Mouse (Mus musculus) bone marrow, adult 2 months (tissue): Measurements from ENCODE around the gene C87436. TPM values are rescaled to one million over a fixed set of nuclear protein-coding genes. Genes with fewer than 3 reads are reported as not detected.

Source experiments
- H3K27ac ChIP-seq: fragments of 200-500 bp; 2 replicates; pipeline ENCODE4 v1.5.1; 2012; ENCODE audit warnings: low read depth, mild to moderate bottlenecking, control low read depth, inconsistent platforms, low read length; ENCODE audit not compliant: control insufficient read depth, poor library complexity, insufficient read depth
- H3K4me1 ChIP-seq: fragments of 200-500 bp; 2 replicates; pipeline ENCODE4 v1.6.1; 2011; ENCODE audit warnings: low read length; ENCODE audit not compliant: control insufficient read depth, insufficient read depth
- H3K4me3 ChIP-seq: fragments of 200-500 bp; replicated peaks from 2 replicates; pipeline ENCODE3; 2011; ENCODE audit warnings: mild to moderate bottlenecking, low read depth, low read length, control low read depth; ENCODE audit not compliant: control insufficient read depth
- CTCF ChIP-seq: fragments of 200-500 bp; IDR thresholded peaks from 2 replicates; pipeline ENCODE4 v1.5.1; 2011; ENCODE audit warnings: low read length, control low read depth; ENCODE audit not compliant: control insufficient read depth, insufficient read depth
- POLR2A ChIP-seq: fragments of 200-500 bp; IDR thresholded peaks from 2 replicates; pipeline ENCODE4 v1.6.1; 2011; ENCODE audit warnings: low read depth, mild to moderate bottlenecking, control low read depth, low read length, borderline replicate concordance; ENCODE audit not compliant: control insufficient read depth
- WGBS: fragments of 180-500 bp; shearing (Covaris S2); methylation state at CpG from one replicate; pipeline ENCODE4 v1.1.7; 2018; 5-methylcytosine and 5-hydroxymethylcytosine counted together
- polyA plus RNA-seq: library from polyadenylated mRNA; stranded (reverse); fragments of >200 nt; gene quantifications from 2 replicates; pipeline ENCODE4 v1.2.4, GENCODE M21; 2011; ENCODE audit warnings: low replicate concordance; ENCODE audit not compliant: missing spikeins, insufficient read depth, insufficient read length

The C87436 gene
- polyA plus RNA-seq, 1 experiment: 13.3 TPM

DNA sequence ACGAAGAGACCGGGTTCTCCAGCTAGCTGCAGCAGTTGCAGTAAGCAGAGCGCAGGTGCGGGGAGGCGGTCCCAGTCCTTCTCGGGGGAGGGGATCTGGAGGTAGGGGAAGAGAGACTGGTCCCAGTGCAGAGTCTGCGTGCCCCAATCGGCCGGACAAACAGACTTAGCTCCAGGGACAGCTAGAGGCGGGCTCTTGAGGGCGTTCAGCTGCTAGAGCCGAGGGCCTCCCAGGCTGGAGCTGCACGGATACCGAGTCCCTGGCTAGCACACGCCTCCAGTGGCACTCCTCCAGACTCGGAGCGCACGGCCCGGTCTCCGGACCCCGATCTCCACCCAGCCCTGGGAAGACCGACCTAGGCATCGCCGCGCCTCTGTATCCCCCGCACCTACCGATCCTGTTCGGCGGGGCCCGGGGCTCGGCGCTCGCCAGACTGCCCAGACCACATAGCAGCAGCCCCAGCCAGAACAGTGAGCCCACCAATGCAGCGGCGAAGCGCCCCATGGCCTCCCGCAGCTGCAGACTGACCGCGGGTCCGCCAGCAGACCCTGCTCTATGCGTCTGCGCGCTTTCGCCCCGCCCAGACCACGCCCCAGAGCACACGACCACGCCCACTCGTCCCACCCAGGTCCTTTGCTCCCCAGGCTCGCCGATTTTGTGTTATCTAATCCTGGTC is 41.5 kb upstream of the C87436 start, which contains the start of gene Pcyox1:
Gene Pcyox1, minus strand, starts transcription at position 574 of the 676 bp plus-strand sequence.
- Histone ChIP-seq H3K4me1 (no peaks in the 10 kb centered on the region; the same call in 1 of the 2 replicates), H3K4me3 (peak within 1 kb of the TSS; percentile 86), H3K27ac (peak within 1 kb of the TSS; percentile 44)
- under 1% methylated on average over 51 of the region's 51 CpGs for WGBS
- TF ChIP-seq POLR2A (peak; percentile 94; the same call in 1 of the 2 replicates), CTCF (no peak)

DNA sequence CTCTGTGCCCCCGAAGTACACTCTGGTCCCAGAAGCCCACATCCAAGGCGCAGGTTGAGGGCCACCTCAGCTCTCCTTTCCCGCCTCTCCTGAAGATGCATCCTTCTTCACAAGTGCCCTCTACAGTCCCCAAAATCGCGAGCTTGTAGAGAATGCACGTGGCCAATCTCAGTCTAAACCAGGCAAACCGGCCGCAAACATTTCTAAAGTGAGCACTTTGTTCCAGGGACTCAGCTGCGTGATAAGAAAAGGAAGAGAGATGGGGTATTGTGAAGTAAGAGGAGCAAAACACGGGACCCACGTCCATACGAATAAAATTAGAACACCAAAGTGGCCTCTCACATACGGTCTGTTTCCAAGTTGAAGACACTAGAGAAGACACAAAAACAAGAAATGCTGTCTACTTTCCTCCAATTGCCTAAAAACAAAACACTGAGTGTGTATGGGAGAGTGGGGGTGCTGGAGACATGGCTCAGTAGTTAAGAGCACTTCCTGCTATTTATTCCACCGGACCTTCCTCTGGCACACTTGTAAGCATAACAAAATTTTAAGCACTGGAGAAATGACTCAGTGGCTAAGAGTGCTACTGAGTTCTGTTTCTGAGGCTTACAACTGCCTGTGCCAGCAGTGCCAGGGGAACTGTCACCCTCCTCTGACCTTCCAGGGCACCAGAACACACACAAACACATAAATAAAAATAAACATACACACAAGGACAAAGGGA is 40.8 kb upstream of the C87436 start:
- TF ChIP-seq CTCF (no peak), POLR2A (no peak)
- WGBS: under 1% methylated on average over 14 of the region's 14 CpGs
- Histone ChIP-seq H3K27ac (no peak overlapping the region; the same call in 1 of the 2 replicates), H3K4me1 (no peaks in the 10 kb centered on the region; the same call in 1 of the 2 replicates), H3K4me3 (peak overlapping the region; percentile 86)

DNA sequence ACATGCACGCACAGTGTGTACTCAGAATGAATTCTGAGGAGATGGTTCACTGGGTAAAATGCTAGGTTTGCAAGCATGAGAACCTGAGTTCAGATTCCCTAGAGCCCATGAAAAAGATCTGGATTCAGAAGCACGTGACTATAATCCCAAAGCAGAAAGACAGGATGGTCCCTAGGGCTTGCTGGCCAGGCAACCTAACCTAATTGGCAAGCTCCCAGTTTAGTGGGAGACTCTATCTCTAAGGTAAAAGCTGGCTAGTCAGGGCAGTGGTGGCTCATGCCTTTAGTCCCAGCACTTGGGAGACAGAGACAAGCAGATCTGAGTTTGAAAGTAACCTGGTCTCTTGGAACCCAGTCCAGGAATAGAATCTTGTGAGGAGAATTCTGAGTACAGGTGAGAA is 39.2 kb upstream of the C87436 start:
- WGBS: 80% methylated on average over 2 of the region's 2 CpGs

DNA sequence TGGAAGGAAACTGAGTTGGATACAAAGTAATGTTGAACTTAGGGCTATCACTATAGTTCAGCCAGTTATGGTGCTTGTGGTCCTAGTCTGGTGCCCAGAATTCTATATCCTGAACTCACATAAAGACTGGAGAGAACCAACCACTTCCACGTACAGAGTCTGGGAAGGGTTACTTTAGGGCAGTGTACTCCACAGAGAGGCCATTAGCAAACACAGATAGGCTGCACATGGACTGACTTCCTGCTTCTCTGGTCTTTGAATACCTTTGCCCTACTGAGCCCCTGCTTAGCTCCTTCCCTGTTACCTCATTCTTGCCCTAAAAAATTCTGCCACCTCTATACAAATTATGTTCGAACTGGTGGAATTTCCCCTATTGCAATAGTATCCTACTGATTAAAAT is 38.2 kb upstream of the C87436 start:
- Histone ChIP-seq H3K27ac (no peak overlapping the region), H3K4me3 (no peak overlapping the region), H3K4me1 (no peaks in the 10 kb centered on the region; the same call in 1 of the 2 replicates)
- 70% methylated on average over 2 of the region's 2 CpGs for WGBS
- TF ChIP-seq POLR2A: no peak
- TF ChIP-seq CTCF: no peak

More for the DNA sequence above, 39.2 kb upstream of the C87436 start:
- no peak overlapping the region for H3K27ac ChIP-seq
- TF ChIP-seq POLR2A (no peak), CTCF (no peak)
- H3K4me3 ChIP-seq: no peak overlapping the region
- no peaks in the 10 kb centered on the region; the same call in 1 of the 2 replicates for H3K4me1 ChIP-seq

DNA sequence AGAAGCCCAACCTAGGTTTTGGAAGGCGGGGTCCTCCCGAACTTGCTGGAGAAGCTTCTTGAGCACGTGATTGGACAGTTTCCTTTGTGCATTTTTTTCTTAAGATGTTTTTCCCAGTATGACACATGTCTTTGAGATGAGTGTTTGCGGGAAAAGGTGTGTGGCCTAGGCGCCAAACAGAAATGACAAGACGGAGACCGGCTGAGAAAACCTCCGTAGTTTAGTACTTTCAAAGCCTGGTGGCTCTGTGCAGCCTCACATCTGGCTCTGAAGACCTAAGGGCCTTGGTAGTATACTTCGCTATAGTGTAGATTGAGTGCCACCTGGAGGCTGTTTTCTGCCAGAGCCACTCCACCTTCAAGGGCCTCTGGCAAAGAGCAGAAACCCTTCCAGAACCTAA is 37.2 kb upstream of the C87436 start:
- no peak overlapping the region for H3K4me3 ChIP-seq
- H3K27ac ChIP-seq: no peak overlapping the region
- H3K4me1 ChIP-seq: no peaks in the 10 kb centered on the region
- 4% methylated on average over 9 of the region's 9 CpGs for WGBS
- peak; percentile 75 for TF ChIP-seq CTCF
- TF ChIP-seq POLR2A: no peak

DNA sequence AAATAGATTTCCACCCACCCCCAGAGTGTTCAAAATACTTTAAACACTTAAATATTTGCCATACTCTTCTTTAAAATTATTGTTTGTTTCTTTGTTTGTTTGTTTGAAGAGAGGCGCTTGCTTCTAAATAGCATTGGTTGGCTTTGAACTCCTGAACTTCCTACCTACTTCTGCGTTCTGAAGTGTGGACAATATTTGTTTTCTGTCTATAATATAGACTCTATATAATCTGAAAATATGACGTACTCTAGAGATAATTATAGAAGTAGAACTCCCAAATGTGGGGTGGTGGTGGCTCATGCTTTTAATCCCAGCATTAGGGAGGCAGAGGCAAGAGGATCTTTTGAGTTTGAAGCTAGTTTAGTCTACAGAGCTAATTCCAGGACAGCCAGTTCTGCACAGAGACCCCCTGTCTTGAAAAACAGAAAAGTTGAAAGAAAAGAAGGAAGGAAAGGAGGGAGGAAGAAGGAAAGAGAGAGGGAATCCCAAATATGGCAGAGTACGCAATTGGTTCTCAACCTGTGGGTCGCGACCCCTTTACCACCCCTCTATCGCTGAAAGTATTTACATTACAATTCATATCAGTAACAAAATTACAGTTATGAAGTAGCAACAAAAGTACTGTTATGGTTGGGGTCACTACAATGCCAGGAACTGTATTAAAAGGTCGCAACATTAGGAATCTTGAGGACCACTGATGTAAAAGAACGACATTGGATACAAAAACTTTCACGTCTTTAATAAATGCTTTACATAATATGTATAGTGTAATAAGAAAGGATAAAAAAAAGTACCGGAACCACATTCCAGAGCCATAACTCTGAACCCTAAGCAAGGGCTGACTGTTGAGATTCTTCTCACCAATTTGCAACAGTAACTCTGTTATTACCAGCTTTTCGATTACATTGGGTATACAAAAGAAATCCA is 35.2 kb upstream of the C87436 start:
- peak overlapping the region; percentile 96 for H3K4me3 ChIP-seq
- 46% methylated on average over 12 of the region's 12 CpGs for WGBS

DNA sequence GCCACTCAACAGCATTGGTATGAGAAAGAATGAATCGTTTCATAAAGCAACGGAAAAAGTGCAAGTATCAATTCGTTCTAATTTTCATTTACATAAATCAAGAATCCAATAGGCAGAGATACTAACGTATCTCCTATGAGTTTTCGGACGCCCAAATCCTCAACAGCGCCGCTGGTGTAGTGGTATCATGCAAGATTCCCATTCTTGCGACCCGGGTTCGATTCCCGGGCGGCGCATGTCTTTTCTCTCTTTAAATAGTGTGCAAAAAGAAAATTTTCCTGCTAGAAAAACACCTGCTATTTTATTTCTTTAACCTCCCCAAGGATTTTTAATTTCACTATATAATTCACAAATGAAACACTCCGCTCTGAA is 34.5 kb upstream of the C87436 start:
- Histone ChIP-seq H3K4me3 (peak overlapping the region; percentile 96), H3K27ac (0 out of 2 replicates have a peak overlapping the region, but pooled peaks have one; percentile 99), H3K4me1 (no peaks in the 10 kb centered on the region)
- under 1% methylated on average over 15 of the region's 15 CpGs for WGBS
- TF ChIP-seq POLR2A: no peak
- no peak for TF ChIP-seq CTCF

More for the DNA sequence above, 35.2 kb upstream of the C87436 start:
- Histone ChIP-seq H3K27ac (no peak overlapping the region), H3K4me1 (no peaks in the 10 kb centered on the region)
- no peak for TF ChIP-seq POLR2A
- no peak for TF ChIP-seq CTCF
